ENCODE assay signal across 16 mouse cellular contexts in the genomic region with DNA sequence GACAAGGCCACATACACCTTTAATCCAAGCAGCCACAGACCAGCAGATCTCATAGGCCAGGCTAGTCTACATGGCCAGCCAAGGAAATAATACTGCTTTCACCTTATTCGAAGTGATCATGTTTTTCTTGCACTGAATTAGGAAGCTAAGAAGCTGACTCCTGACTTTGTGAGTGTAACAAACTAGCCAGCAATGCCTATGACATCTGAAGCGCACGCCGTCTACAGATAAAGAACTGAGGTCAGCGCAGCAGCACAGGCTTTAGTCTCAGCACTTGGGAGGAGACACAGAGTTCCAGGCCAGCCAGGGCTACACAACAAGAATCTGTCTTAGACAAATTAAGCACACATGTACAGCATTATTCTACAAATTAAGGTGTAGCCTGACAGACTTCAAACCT.
"Had no signal": no experiment of that assay in that cellular context is flagged by ENCODE, and none has a peak within 500 bp of the region (broad histone marks: within the 10 kb centered on the region; RNA-seq: fewer than 3 reads in every experiment).

No protein-coding gene starts in this region.

- H3K4me3 ChIP-seq: neural tube, embryonic 13.5 days; neural tube, embryonic 15.5 days; stomach, embryonic 15.5 days had no signal

- DNase-seq: retina, postnatal 1 day; right cerebral cortex, adult 18-20 months; right cerebral cortex, postnatal 14 days; right cerebral cortex, postnatal 25 days; right cerebral cortex, postnatal 4 days; spleen, adult 18-20 months; thymus, adult 18-20 months; thymus, adult 2 months; thymus, postnatal 14 days; thymus, postnatal 25 days; thymus, postnatal 36 days; thymus, postnatal 4 days had no signal

- H3K9ac ChIP-seq: neural tube, embryonic 13.5 days; neural tube, embryonic 15.5 days; stomach, embryonic 15.5 days had no signal

- H3K27me3 ChIP-seq: neural tube, embryonic 13.5 days; neural tube, embryonic 15.5 days; stomach, embryonic 15.5 days had no signal

- H3K27ac ChIP-seq: neural tube, embryonic 13.5 days; neural tube, embryonic 15.5 days; stomach, embryonic 15.5 days; stomach, postnatal 0 days had no signal

- H3K4me2 ChIP-seq: neural tube, embryonic 13.5 days; neural tube, embryonic 15.5 days; stomach, embryonic 15.5 days had no signal

- H3K9me3 ChIP-seq: neural tube, embryonic 13.5 days; neural tube, embryonic 15.5 days; stomach, embryonic 15.5 days had no signal

- H3K4me1 ChIP-seq: neural tube, embryonic 13.5 days; neural tube, embryonic 15.5 days; stomach, embryonic 15.5 days had no signal
